In the genomic region with DNA sequence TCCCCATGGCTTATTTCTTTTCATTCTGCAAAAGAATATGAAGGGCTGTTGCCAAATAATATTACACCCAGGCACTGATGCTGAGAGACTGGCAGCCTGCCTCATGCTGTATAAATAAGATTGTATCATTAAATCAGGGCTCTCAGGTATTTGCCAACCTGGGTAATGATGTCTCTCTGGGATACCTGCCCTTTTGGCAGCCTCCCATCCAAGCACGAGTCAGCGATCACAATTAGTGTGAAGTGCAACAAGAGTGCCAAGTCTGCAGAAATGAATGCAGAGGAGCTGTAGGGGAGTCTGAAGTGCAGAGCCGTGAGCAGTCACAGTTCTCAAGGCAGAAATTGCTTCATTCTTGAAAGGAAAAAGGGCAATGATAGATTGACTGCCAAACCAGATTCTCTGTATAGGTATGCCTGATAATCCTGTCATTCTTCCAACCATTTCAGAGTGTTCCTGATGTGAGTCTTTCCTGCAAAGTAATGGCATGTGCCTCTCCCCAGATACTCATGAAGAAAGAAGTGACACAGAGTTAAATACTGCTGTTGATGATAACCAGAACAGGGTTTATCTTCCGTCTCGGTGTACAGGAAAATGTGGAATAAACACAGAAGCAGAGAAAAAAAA, we compare ENCODE assay signal across 19 mouse cellular contexts.
DNase-seq lines count a peak whose midpoint lies in the region; ATAC-seq lines count a peak whose summit lies in the region.
"Had no signal": no experiment of that assay in that cellular context is flagged by ENCODE, and none has a peak within 500 bp of the region (broad histone marks: within the 10 kb centered on the region; RNA-seq: fewer than 3 reads in every experiment).

No protein-coding gene starts in this region.

- no peak overlapping the region for H3K4me3 ChIP-seq in heart, embryonic 11.5 days (ENCODE audit: low read depth, low read length)
- no peak overlapping the region for H3K4me3 ChIP-seq in kidney, embryonic 15.5 days (replicated peaks)
- H3K4me3 ChIP-seq: embryonic facial prominence, embryonic 15.5 days; intestine, embryonic 15.5 days; limb, embryonic 12.5 days; neural tube, embryonic 12.5 days; stomach, embryonic 15.5 days had no signal

- no peak overlapping the region for H3K27ac ChIP-seq in heart, embryonic 11.5 days (ENCODE audit: low read depth, low read length)
- no peak overlapping the region for H3K27ac ChIP-seq in kidney, embryonic 15.5 days
- H3K27ac ChIP-seq: embryonic facial prominence, embryonic 15.5 days; intestine, embryonic 15.5 days; limb, embryonic 12.5 days; neural tube, embryonic 12.5 days; stomach, embryonic 15.5 days had no signal

- no peaks in the 10 kb centered on the region for H3K9me3 ChIP-seq in heart, embryonic 11.5 days (replicated peaks; ENCODE audit: control insufficient read depth, low read length)
- no peaks in the 10 kb centered on the region for H3K9me3 ChIP-seq in kidney, embryonic 15.5 days (replicated peaks)
- H3K9me3 ChIP-seq: embryonic facial prominence, embryonic 15.5 days; intestine, embryonic 15.5 days; limb, embryonic 12.5 days; neural tube, embryonic 12.5 days; stomach, embryonic 15.5 days had no signal

- peak; percentile 83 to 90 for DNase-seq in cerebellum, postnatal 10 days
- DNase-seq in cerebellum, adult 8-10 months: no peak
- DNase-seq in heart, postnatal 4 days: no peak
- DNase-seq in kidney, postnatal 4 days: peak; percentile 6 to 18
- DNase-seq in brain, adult 2 months (ENCODE audit: low read depth, low spot score): peak; percentile 7
- DNase-seq: adrenal gland, postnatal 10 days; gastrocnemius, postnatal 10 days; heart, postnatal 14 days; lung, postnatal 36 days; retina, postnatal 1 day had no signal

- no peak overlapping the region for H3K9ac ChIP-seq in heart, embryonic 11.5 days (ENCODE audit: low read depth, low read length)
- H3K9ac ChIP-seq in kidney, embryonic 15.5 days: no peak overlapping the region
- H3K9ac ChIP-seq: embryonic facial prominence, embryonic 15.5 days; intestine, embryonic 15.5 days; limb, embryonic 12.5 days; neural tube, embryonic 12.5 days; stomach, embryonic 15.5 days had no signal

- no peak overlapping the region for H3K4me2 ChIP-seq in heart, embryonic 11.5 days
- no peak overlapping the region for H3K4me2 ChIP-seq in kidney, embryonic 15.5 days
- H3K4me2 ChIP-seq: embryonic facial prominence, embryonic 15.5 days; intestine, embryonic 15.5 days; limb, embryonic 12.5 days; neural tube, embryonic 12.5 days; stomach, embryonic 15.5 days had no signal

- peak; percentile 55; the same call in 1 of the 2 replicates for ATAC-seq in heart, embryonic 11.5 days (replicated peaks; ENCODE audit: insufficient number of reproducible peaks, low FRiP score, low TSS enrichment)
- no peak for ATAC-seq in kidney, embryonic 15.5 days (replicated peaks; ENCODE audit: low FRiP score)
- ATAC-seq in CD4-positive, CD25-positive, alpha-beta regulatory T cell, adult 4 months: no peak
- ATAC-seq: intestine, embryonic 15.5 days had no signal

- H3K36me3 ChIP-seq in heart, embryonic 11.5 days (ENCODE audit: control insufficient read depth, insufficient read depth, low read length): no peaks in the 10 kb centered on the region
- no peaks in the 10 kb centered on the region for H3K36me3 ChIP-seq in kidney, embryonic 15.5 days
- H3K36me3 ChIP-seq: embryonic facial prominence, embryonic 15.5 days; intestine, embryonic 15.5 days; limb, embryonic 12.5 days; neural tube, embryonic 12.5 days; stomach, embryonic 15.5 days had no signal

- 38% methylated on average over 5 of the region's 5 CpGs for WGBS in heart, embryonic 11.5 days (ENCODE audit: insufficient replicate concordance)
- 72% methylated on average over 5 of the region's 5 CpGs for WGBS in kidney, embryonic 15.5 days

- no peaks in the 10 kb centered on the region for H3K27me3 ChIP-seq in heart, embryonic 11.5 days (ENCODE audit: control insufficient read depth, insufficient read depth, low read length)
- no peaks in the 10 kb centered on the region for H3K27me3 ChIP-seq in kidney, embryonic 15.5 days
- H3K27me3 ChIP-seq: CH12.LX; embryonic facial prominence, embryonic 15.5 days; intestine, embryonic 15.5 days; limb, embryonic 12.5 days; neural tube, embryonic 12.5 days; stomach, embryonic 15.5 days had no signal

- no peaks in the 10 kb centered on the region for H3K4me1 ChIP-seq in heart, embryonic 11.5 days (ENCODE audit: control insufficient read depth, insufficient read depth, low read length)
- no peaks in the 10 kb centered on the region for H3K4me1 ChIP-seq in kidney, embryonic 15.5 days
- H3K4me1 ChIP-seq: embryonic facial prominence, embryonic 15.5 days; intestine, embryonic 15.5 days; limb, embryonic 12.5 days; neural tube, embryonic 12.5 days; stomach, embryonic 15.5 days had no signal

Comparison
In these comparisons a context has a peak if more than half of its experiments do, and no peak if none do; other contexts are left out.
1. DNase-seq: peak in cerebellum, postnatal 10 days (2 of 2), kidney, postnatal 4 days (2 of 2) and brain, adult 2 months (single experiment); none in cerebellum, adult 8-10 months (single experiment) and heart, postnatal 4 days (single experiment).